Mouse (Mus musculus): ENCODE measurements around the gene Phc2. TPM values are rescaled to one million over a fixed set of nuclear protein-coding genes. Genes with fewer than 3 reads are reported as not detected.

Phc2 gene
- polyA plus RNA-seq, 1 experiment = 69.9 TPM

- no peak overlapping the region for H3K27ac ChIP-seq (ENCODE audit: insufficient read depth, low read length)
- H3K4me1 ChIP-seq (ENCODE audit: control insufficient read depth, insufficient read depth, low read length) = 0 out of 2 replicates have a peak, but pooled peaks cover 4% of the 10 kb centered on the region
- TF ChIP-seq CTCF (IDR thresholded peaks at IDR 0.05; ENCODE audit: borderline replicate concordance, insufficient read depth, low read length) (no peak), POLR2A (IDR thresholded peaks at IDR 0.05; ENCODE audit: low read depth, low read length) (no peak)
Observed at GRCm38 (mm10) chr4:128684108-128684507, 29.6 kb downstream of the Phc2 start.

GRCm38 (mm10) chr4:128688513-128688913, 34.0 kb downstream of the Phc2 start:
- TF ChIP-seq POLR2A (IDR thresholded peaks at IDR 0.05; ENCODE audit: low read depth, low read length) (no peak), CTCF (IDR thresholded peaks at IDR 0.05; ENCODE audit: borderline replicate concordance, insufficient read depth, low read length) (no peak)
- H3K4me3 ChIP-seq (ENCODE audit: insufficient read depth, low read length) = no peak overlapping the region
- no peak overlapping the region for H3K27ac ChIP-seq (ENCODE audit: insufficient read depth, low read length)

More at GRCm38 (mm10) chr4:128684108-128684507, 29.6 kb downstream of the Phc2 start:
- no peak overlapping the region for H3K4me3 ChIP-seq (ENCODE audit: insufficient read depth, low read length)

DNA sequence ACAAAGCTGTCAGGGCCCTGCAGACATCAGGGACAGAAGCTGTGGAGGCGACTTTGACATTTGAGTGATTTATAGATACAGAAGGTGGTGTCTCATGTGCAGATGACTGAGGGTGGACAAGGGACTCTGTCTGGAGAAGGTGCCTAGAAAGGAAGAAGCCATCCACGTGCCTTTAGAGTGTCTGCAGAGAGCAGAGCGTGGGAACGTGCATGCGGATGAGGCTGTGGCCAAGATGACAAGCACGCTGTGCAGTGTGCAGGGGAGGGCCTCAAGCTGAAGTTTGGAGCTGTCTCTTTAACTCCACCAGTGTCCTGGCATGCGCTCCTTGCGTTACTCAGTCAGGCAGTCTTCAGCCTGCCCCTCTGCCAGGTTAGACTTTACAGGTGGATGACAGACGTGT, 34.5 kb downstream of the Phc2 start:
- Histone ChIP-seq H3K4me3 (ENCODE audit: insufficient read depth, low read length) (no peak overlapping the region), H3K4me1 (ENCODE audit: control insufficient read depth, insufficient read depth, low read length) (peaks cover 8% of the 10 kb centered on the region), H3K27ac (ENCODE audit: insufficient read depth, low read length) (no peak overlapping the region)
- TF ChIP-seq POLR2A (IDR thresholded peaks at IDR 0.05; ENCODE audit: low read depth, low read length) (no peak), CTCF (IDR thresholded peaks at IDR 0.05; ENCODE audit: borderline replicate concordance, insufficient read depth, low read length) (no peak)

More at GRCm38 (mm10) chr4:128688513-128688913, 34.0 kb downstream of the Phc2 start:
- peaks cover 8% of the 10 kb centered on the region for H3K4me1 ChIP-seq (ENCODE audit: control insufficient read depth, insufficient read depth, low read length)

- Histone ChIP-seq H3K4me1 (ENCODE audit: control insufficient read depth, insufficient read depth, low read length) (peaks cover 9% of the 10 kb centered on the region), H3K27ac (ENCODE audit: insufficient read depth, low read length) (no peak overlapping the region), H3K4me3 (ENCODE audit: insufficient read depth, low read length) (no peak overlapping the region)
- no peak for TF ChIP-seq CTCF (IDR thresholded peaks at IDR 0.05; ENCODE audit: borderline replicate concordance, insufficient read depth, low read length)
- no peak for TF ChIP-seq POLR2A (IDR thresholded peaks at IDR 0.05; ENCODE audit: low read depth, low read length)
Observed at GRCm38 (mm10) chr4:128689739-128690304, 35.3 kb downstream of the Phc2 start.

- H3K4me1 ChIP-seq (ENCODE audit: control insufficient read depth, insufficient read depth, low read length) = peaks cover 17% of the 10 kb centered on the region
- H3K4me3 ChIP-seq (ENCODE audit: insufficient read depth, low read length) = no peak overlapping the region
- no peak overlapping the region for H3K27ac ChIP-seq (ENCODE audit: insufficient read depth, low read length)
- TF ChIP-seq POLR2A (IDR thresholded peaks at IDR 0.05; ENCODE audit: low read depth, low read length) = no peak
- TF ChIP-seq CTCF (IDR thresholded peaks at IDR 0.05; ENCODE audit: borderline replicate concordance, insufficient read depth, low read length) = no peak
Observed at GRCm38 (mm10) chr4:128691195-128691594, 36.7 kb downstream of the Phc2 start.

DNA sequence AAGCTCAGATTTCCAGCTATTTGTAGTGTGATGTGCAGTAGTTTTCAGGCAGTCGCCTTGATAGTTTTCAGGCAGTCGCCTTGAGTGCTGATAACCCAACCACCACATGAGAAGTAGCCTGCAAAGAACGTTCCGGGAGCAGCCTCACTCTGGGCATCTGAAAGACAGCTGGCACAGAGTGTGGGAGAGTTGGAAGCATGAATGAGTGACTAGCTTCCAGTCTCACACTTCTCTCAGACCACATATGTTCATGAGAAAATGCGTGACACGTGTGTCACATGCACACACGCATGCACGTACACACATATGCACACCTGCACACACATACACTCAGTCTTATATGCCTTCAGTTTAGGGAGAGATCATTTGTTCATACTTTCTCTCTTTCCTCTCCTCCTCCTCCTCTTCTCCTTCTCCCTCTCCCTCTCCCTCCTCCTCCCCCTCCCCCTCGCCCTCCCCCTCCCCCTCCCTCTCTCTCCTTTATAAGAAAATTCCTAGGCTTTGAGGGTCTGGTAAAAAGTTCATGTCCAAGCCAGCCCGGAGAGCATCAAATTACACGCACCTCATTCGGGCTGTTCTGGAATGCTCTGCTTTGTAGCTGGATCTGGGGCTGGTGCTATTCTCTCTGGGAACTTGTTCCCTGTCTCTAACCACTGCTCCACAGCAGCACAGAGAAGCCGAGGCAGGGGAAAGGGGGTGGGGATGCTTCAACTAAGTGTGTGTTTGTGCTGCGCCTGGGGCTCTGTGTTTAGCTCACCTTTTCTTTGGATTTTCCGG, 37.8 kb downstream of the Phc2 start:
- Histone ChIP-seq H3K27ac (ENCODE audit: insufficient read depth, low read length) (no peak overlapping the region; the same call in 1 of the 2 replicates), H3K4me3 (ENCODE audit: insufficient read depth, low read length) (no peak overlapping the region), H3K4me1 (ENCODE audit: control insufficient read depth, insufficient read depth, low read length) (peaks cover 17% of the 10 kb centered on the region)
- no peak for TF ChIP-seq CTCF (IDR thresholded peaks at IDR 0.05; ENCODE audit: borderline replicate concordance, insufficient read depth, low read length)
- TF ChIP-seq POLR2A (IDR thresholded peaks at IDR 0.05; ENCODE audit: low read depth, low read length) = no peak

DNA sequence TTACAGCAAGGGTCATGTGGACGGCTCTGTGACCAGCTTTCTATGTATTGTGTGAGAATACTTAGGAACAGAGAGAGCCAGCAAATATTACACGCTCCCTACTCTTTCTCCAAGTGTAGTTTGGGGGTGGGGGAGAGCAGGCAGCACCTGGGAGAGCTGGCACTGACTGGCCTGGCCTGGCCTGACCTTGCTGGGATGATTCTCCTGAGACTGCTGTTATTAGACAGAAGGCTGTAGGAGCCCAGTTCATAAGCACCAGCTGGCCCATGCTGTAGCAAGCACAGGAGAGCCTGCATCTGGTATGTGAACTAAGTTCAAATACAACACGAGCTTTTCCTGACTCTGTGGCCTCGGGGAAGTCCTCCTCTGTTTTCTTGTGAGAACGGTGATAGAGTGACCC, 38.7 kb downstream of the Phc2 start:
- Histone ChIP-seq H3K27ac (ENCODE audit: insufficient read depth, low read length) (no peak overlapping the region; the same call in 1 of the 2 replicates), H3K4me1 (ENCODE audit: control insufficient read depth, insufficient read depth, low read length) (peaks cover 19% of the 10 kb centered on the region)
- TF ChIP-seq CTCF (IDR thresholded peaks at IDR 0.05; ENCODE audit: borderline replicate concordance, insufficient read depth, low read length) = no peak
- TF ChIP-seq POLR2A (IDR thresholded peaks at IDR 0.05; ENCODE audit: low read depth, low read length) = no peak

DNA sequence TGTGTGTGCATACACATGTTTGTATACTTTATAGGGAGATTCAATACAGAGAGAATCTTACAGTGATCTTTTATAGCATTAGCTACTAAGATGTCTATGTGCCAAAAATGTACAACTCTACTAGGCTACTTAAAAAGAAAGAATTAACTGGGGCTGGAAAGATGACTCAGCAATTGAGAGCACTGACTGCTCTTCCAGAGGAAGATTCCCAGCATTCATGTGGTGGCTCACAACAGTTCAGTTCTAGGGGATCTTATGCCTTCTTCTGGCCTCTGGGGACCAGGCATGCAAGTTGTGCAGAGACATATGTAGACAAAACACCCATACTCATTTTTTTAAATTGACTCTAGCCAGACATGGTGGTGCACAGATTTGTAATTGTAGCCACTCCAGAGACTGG, 39.8 kb downstream of the Phc2 start:
- Histone ChIP-seq H3K27ac (ENCODE audit: insufficient read depth, low read length) (peak overlapping the region; percentile 80), H3K4me3 (ENCODE audit: insufficient read depth, low read length) (no peak overlapping the region), H3K4me1 (ENCODE audit: control insufficient read depth, insufficient read depth, low read length) (peaks cover 19% of the 10 kb centered on the region)
- TF ChIP-seq POLR2A (IDR thresholded peaks at IDR 0.05; ENCODE audit: low read depth, low read length) = no peak
- TF ChIP-seq CTCF (IDR thresholded peaks at IDR 0.05; ENCODE audit: borderline replicate concordance, insufficient read depth, low read length) = no peak

More for the DNA sequence above, 38.7 kb downstream of the Phc2 start:
- no peak overlapping the region for H3K4me3 ChIP-seq (ENCODE audit: insufficient read depth, low read length)

- Histone ChIP-seq H3K27ac (ENCODE audit: insufficient read depth, low read length) (peak overlapping the region; percentile 80), H3K4me1 (ENCODE audit: control insufficient read depth, insufficient read depth, low read length) (peaks cover 19% of the 10 kb centered on the region), H3K4me3 (ENCODE audit: insufficient read depth, low read length) (no peak overlapping the region)
- TF ChIP-seq POLR2A (IDR thresholded peaks at IDR 0.05; ENCODE audit: low read depth, low read length) = no peak
- TF ChIP-seq CTCF (IDR thresholded peaks at IDR 0.05; ENCODE audit: borderline replicate concordance, insufficient read depth, low read length) = no peak
Observed at GRCm38 (mm10) chr4:128695149-128695548, 40.6 kb downstream of the Phc2 start.
